Mouse (Mus musculus): ENCODE results near the gene Tshz2. TPM values are rescaled to one million over a fixed set of nuclear protein-coding genes. Genes with fewer than 3 reads are reported as not detected.
A peak's percentile ranks its signal among the peaks of the same experiment; 100 is the strongest.

Gene Tshz2
- polyA plus RNA-seq, 1 experiment from 2014 or later: 9.0 TPM

- ATAC-seq (replicated peaks): peak; percentile 32; the same call in 1 of the 2 replicates
- no peak overlapping the region for H3K4me3 ChIP-seq
- H3K4me1 ChIP-seq: peaks cover 41% of the 10 kb centered on the region
- H3K27me3 ChIP-seq: no peaks in the 10 kb centered on the region
- H3K27ac ChIP-seq (replicated peaks): peak overlapping the region; percentile 54
- no peaks in the 10 kb centered on the region for H3K9me3 ChIP-seq
- H3K9ac ChIP-seq (replicated peaks): no peak overlapping the region
- H3K36me3 ChIP-seq: no peaks in the 10 kb centered on the region
- WGBS: 56% methylated on average over 6 of the region's 6 CpGs
- no peak overlapping the region for H3K4me2 ChIP-seq (replicated peaks)
Observed at GRCm38 (mm10) chr2:169600163-169600562, 32.6 kb upstream of the Tshz2 start.

- H3K4me1 ChIP-seq: peaks cover 14% of the 10 kb centered on the region
- ATAC-seq (replicated peaks): no peak
- H3K9me3 ChIP-seq: no peaks in the 10 kb centered on the region
Observed at GRCm38 (mm10) chr2:169606901-169607678, 25.7 kb upstream of the Tshz2 start.

DNA sequence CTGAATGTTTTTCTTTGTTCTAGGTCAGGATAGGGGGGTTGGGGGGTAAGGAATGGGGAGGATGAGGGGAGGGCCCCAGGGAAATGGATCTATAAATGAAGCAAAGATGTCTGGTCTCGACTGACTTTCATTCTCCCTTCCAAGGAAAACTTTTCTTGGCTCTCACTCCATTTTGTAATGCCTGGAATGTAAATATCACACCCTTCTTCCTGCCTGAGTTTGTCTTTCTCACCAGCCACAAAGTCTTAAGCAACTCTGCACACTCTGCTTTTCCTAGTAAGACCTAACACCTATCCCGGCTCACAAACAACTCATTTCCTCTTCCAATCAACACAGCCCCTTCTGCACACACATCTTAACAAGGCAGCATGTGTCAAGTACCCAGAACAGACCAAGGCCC is 25.0 kb upstream of the Tshz2 start:
- Histone ChIP-seq H3K9me3 (no peaks in the 10 kb centered on the region), H3K27me3 (peaks cover 2% of the 10 kb centered on the region), H3K36me3 (no peaks in the 10 kb centered on the region), H3K4me2 (replicated peaks) (no peak overlapping the region), H3K4me3 (no peak overlapping the region), H3K9ac (replicated peaks) (no peak overlapping the region), H3K27ac (replicated peaks) (no peak overlapping the region), H3K4me1 (peaks cover 18% of the 10 kb centered on the region)
- 68% methylated on average over 2 of the region's 2 CpGs for WGBS
- no peak for ATAC-seq (replicated peaks)

More at GRCm38 (mm10) chr2:169606901-169607678, 25.7 kb upstream of the Tshz2 start:
- no peak overlapping the region for H3K4me2 ChIP-seq (replicated peaks)
- no peak overlapping the region for H3K9ac ChIP-seq (replicated peaks)
- no peak overlapping the region for H3K27ac ChIP-seq (replicated peaks)
- peaks cover 2% of the 10 kb centered on the region for H3K27me3 ChIP-seq
- no peak overlapping the region for H3K4me3 ChIP-seq
- WGBS: 70% methylated on average over 13 of the region's 13 CpGs
- no peaks in the 10 kb centered on the region for H3K36me3 ChIP-seq

DNA sequence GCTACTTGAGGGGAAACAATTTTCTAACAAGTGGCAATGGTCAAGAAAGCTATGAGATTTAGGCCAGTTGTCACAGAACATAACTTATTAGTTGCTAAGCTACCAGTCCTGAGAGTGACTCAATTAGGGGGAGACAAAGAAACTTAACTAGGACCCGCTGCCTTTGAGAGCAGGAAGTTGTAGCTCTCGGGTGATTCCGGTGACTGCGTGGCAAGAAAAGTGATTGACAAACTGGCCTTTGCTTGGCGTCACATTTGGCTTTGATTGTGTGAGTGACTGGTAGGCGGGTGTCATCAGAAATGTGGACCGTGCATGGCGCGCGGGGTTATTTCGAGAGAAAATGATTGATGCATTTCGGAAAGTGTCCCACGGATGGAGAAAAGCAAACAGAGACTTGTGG is 22.9 kb upstream of the Tshz2 start:
- WGBS: 46% methylated on average over 13 of the region's 13 CpGs
- H3K4me1 ChIP-seq: peaks cover 18% of the 10 kb centered on the region
- H3K4me3 ChIP-seq: no peak overlapping the region
- H3K4me2 ChIP-seq (replicated peaks): no peak overlapping the region
- H3K27ac ChIP-seq (replicated peaks): no peak overlapping the region
- peaks cover 2% of the 10 kb centered on the region for H3K27me3 ChIP-seq
- no peak overlapping the region for H3K9ac ChIP-seq (replicated peaks)
- no peak for ATAC-seq (replicated peaks)
- no peaks in the 10 kb centered on the region for H3K9me3 ChIP-seq
- no peaks in the 10 kb centered on the region for H3K36me3 ChIP-seq

DNA sequence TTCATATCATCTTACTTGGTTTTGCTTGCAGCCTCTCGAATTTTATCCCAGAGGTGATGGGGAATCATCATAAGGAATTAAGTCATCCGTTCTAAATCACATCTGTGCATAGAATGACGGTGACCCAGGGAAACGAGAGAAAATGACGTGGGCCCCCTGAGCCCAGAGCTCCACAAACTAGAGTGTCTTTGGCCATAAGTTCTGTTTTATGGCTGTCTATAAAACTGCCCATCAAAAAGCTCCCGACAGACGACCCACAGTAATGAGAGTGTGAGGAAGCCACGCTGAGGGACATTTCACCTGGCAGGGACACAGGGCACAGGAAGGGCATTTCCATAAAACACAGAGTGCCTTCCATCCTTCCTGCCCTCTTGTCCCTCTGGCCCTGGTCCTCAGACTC is 21.9 kb upstream of the Tshz2 start:
- ATAC-seq (replicated peaks): no peak
- H3K4me3 ChIP-seq: no peak overlapping the region
- 83% methylated on average over 8 of the region's 8 CpGs for WGBS

GRCm38 (mm10) chr2:169611557-169611956 is 21.3 kb upstream of the Tshz2 start:
- no peak for ATAC-seq (replicated peaks)
- Histone ChIP-seq H3K9me3 (no peaks in the 10 kb centered on the region), H3K4me2 (replicated peaks) (0 out of 2 replicates have a peak overlapping the region, but pooled peaks have one; percentile 2), H3K4me1 (peaks cover 17% of the 10 kb centered on the region), H3K27me3 (peaks cover 2% of the 10 kb centered on the region), H3K9ac (replicated peaks) (no peak overlapping the region), H3K27ac (replicated peaks) (no peak overlapping the region), H3K4me3 (no peak overlapping the region), H3K36me3 (no peaks in the 10 kb centered on the region)
- WGBS: 13% methylated on average over 7 of the region's 7 CpGs

More for the DNA sequence above, 21.9 kb upstream of the Tshz2 start:
- Histone ChIP-seq H3K4me1 (peaks cover 18% of the 10 kb centered on the region), H3K36me3 (no peaks in the 10 kb centered on the region), H3K4me2 (replicated peaks) (no peak overlapping the region), H3K27ac (replicated peaks) (no peak overlapping the region), H3K9ac (replicated peaks) (no peak overlapping the region), H3K27me3 (peaks cover 2% of the 10 kb centered on the region), H3K9me3 (no peaks in the 10 kb centered on the region)

DNA sequence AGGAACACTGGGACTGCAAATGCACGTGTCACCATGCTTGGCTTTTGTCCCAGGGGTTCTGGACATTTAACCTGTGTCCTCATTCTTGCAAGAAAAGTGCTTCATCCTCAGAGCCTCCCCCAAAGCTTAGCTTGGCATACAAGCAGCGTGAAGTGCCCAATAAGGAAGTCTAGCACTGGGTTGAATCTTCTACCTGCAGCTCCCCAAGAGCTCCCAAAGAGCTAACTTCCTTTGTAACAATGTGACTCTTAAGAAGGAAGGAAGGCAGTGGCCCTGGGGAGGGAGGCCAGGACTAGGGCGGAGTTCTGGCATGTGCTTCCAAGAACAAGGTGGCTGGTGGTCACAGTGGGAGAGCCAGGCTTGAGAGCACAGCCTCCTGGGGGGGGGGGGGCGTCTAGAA is 18.1 kb upstream of the Tshz2 start:
- H3K36me3 ChIP-seq: no peaks in the 10 kb centered on the region
- no peak for ATAC-seq (replicated peaks)
- H3K4me3 ChIP-seq: no peak overlapping the region
- H3K9me3 ChIP-seq: no peaks in the 10 kb centered on the region
- no peak overlapping the region for H3K27ac ChIP-seq (replicated peaks)
- no peaks in the 10 kb centered on the region; the same call in 1 of the 2 replicates for H3K27me3 ChIP-seq
- 51% methylated on average over 4 of the region's 4 CpGs for WGBS
- no peak overlapping the region for H3K9ac ChIP-seq (replicated peaks)
- H3K4me1 ChIP-seq: peaks cover 13% of the 10 kb centered on the region
- H3K4me2 ChIP-seq (replicated peaks): no peak overlapping the region

DNA sequence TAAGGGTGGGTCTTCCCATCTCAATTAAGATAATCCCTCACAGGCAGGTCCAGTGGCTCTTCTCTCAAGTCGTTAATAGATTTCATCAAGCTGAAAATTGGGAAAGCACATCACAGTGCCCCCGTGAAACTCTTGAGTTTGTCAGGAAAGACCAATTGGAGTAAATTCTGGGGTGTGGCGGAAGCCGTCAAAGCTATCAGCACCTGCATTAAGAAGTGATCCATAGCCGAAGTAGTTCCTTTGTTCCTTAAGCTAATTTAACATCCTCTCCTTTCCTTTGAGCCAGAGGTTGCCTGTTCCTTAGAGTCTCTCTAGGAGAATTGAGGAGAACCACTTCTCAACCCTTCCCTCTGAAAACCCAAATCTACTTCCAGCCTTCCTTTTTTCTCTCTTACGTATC is 16.8 kb upstream of the Tshz2 start:
- Histone ChIP-seq H3K4me3 (no peak overlapping the region), H3K4me1 (peaks cover 10% of the 10 kb centered on the region), H3K4me2 (replicated peaks) (no peak overlapping the region), H3K36me3 (no peaks in the 10 kb centered on the region), H3K27me3 (no peaks in the 10 kb centered on the region; the same call in 1 of the 2 replicates), H3K9ac (replicated peaks) (no peak overlapping the region), H3K9me3 (no peaks in the 10 kb centered on the region), H3K27ac (replicated peaks) (no peak overlapping the region)
- 54% methylated on average over 6 of the region's 6 CpGs for WGBS
- no peak for ATAC-seq (replicated peaks)

DNA sequence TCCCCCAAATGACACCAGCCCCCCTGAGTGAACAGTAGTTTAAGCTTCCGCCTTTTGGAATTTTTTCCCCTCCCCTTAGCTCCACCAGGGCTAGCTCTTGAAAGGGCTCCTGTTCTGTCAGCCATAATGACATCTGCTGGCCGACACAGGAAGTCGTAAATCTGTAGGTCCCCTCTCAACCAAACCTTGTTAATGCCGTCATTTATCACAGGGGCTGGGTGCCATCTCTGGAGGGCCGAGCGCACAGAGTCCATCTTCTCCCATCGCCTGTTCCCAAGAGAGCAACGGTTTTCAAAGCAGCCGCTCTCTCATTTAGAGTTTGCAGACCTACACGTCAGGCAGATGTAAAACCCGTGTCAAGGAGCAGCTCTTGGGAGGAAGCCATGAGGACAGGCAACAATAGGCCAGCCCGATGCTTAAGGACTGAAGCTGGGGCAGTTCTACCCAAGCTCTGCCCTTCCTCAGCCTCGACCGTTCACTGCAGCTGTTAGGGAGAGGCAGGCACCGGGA is 11.6 kb upstream of the Tshz2 start:
- Histone ChIP-seq H3K4me1 (no peaks in the 10 kb centered on the region), H3K36me3 (no peaks in the 10 kb centered on the region), H3K9me3 (no peaks in the 10 kb centered on the region), H3K27ac (replicated peaks) (no peak overlapping the region), H3K4me2 (replicated peaks) (no peak overlapping the region), H3K4me3 (no peak overlapping the region), H3K9ac (replicated peaks) (no peak overlapping the region), H3K27me3 (no peaks in the 10 kb centered on the region)
- no peak for ATAC-seq (replicated peaks)
- WGBS: 49% methylated on average over 15 of the region's 15 CpGs

DNA sequence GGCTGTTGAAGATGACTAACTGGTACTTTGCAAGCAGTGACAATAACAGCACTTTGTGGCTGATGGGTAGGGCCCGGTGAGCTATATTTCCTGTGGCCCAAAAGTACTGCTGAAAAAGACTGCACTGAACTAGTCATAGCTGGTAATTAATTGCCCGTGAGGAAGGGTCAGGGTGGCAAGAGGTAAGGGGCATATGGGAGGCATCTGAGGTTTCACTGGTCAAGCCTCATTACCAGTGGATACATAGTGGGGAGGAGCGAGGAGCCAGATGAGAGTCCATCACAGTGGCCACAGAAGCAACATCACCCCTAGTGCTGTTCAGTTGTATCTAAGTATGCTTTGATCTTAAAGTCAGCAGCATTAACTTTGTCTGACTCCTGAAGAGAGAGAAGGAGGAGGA is 2.7 kb upstream of the Tshz2 start:
- no peak overlapping the region for H3K4me3 ChIP-seq
- H3K27ac ChIP-seq (replicated peaks): no peak overlapping the region
- no peak overlapping the region for H3K9ac ChIP-seq (replicated peaks)
- no peaks in the 10 kb centered on the region for H3K9me3 ChIP-seq
- WGBS: 97% methylated on average over 3 of the region's 3 CpGs
- no peaks in the 10 kb centered on the region for H3K36me3 ChIP-seq
- no peak for ATAC-seq (replicated peaks)
- H3K4me1 ChIP-seq: peaks cover 16% of the 10 kb centered on the region
- H3K4me2 ChIP-seq (replicated peaks): no peak overlapping the region
- no peaks in the 10 kb centered on the region for H3K27me3 ChIP-seq

- Histone ChIP-seq H3K27me3 (no peaks in the 10 kb centered on the region), H3K9ac (replicated peaks) (peak overlapping the region; percentile 49), H3K4me3 (peak overlapping the region; percentile 45), H3K27ac (replicated peaks) (peak overlapping the region; percentile 16; the same call in 1 of the 2 replicates), H3K9me3 (no peaks in the 10 kb centered on the region), H3K36me3 (no peaks in the 10 kb centered on the region), H3K4me2 (replicated peaks) (peak overlapping the region; percentile 78), H3K4me1 (peaks cover 20% of the 10 kb centered on the region)
- ATAC-seq (replicated peaks): peak; percentile 59
- WGBS: under 1% methylated on average over 37 of the region's 38 CpGs
Observed at GRCm38 (mm10) chr2:169633491-169634289, 877 bp downstream of the Tshz2 start.

Measured in forebrain, embryonic 15.5 days (tissue).